Mouse (Mus musculus) mouse embryonic stem cell (cell line): Measurements from ENCODE around the gene Gal3st2b.
"Not testable (repeated sequence)": the region's sequence is repeated elsewhere in the genome, so short reads cannot be mapped to it uniquely, and the experiment has no call there.

ENCODE experiments used
- in situ Hi-C, 2 experiments: fragments of 300-500 bp; cut with MboI; formaldehyde crosslinking; loops; 1 replicate in 1 of 2; 3 replicates in 1 of 2; pipeline ENCODE4 v1.14.3; 2019 to 2020; ENCODE audit warnings: low sequenced_read_pairs in 2 of 2, low pct_unique_long_range_greater_than_20kb in 1 of 2, mixed read lengths in 1 of 2; ENCODE audit not compliant: unreplicated experiment in 1 of 2

Gene Gal3st2b

GRCm38 (mm10) chr1:93918011-93918410, at the start of gene Gal3st2b:
Gene Gal3st2b (plus strand): TSS chr1:93918311.
- in situ Hi-C loops: not testable (repeated sequence)

- in situ Hi-C loops: not testable (repeated sequence)
Observed at GRCm38 (mm10) chr1:93871594-93872105, 46.5 kb upstream of the Gal3st2b start.

GRCm38 (mm10) chr1:93874405-93874804, 43.7 kb upstream of the Gal3st2b start:
- in situ Hi-C loops: not testable (repeated sequence)

GRCm38 (mm10) chr1:93881778-93882177, 36.3 kb upstream of the Gal3st2b start:
- in situ Hi-C loops: not testable (repeated sequence)

GRCm38 (mm10) chr1:93890936-93891335, 27.2 kb upstream of the Gal3st2b start:
- in situ Hi-C loops: not testable (repeated sequence)

GRCm38 (mm10) chr1:93897395-93897794, 20.7 kb upstream of the Gal3st2b start:
- in situ Hi-C loops: not testable (repeated sequence)

GRCm38 (mm10) chr1:93901291-93901690, 16.8 kb upstream of the Gal3st2b start:
- in situ Hi-C loops: not testable (repeated sequence)

- in situ Hi-C loops: not testable (repeated sequence)
Observed at GRCm38 (mm10) chr1:93906690-93907089, 11.4 kb upstream of the Gal3st2b start.

GRCm38 (mm10) chr1:93908977-93909586, 9.0 kb upstream of the Gal3st2b start:
- in situ Hi-C loops: not testable (repeated sequence)

GRCm38 (mm10) chr1:93911877-93912276, 6.2 kb upstream of the Gal3st2b start:
- in situ Hi-C loops: not testable (repeated sequence)

GRCm38 (mm10) chr1:93917160-93917559, 951 bp upstream of the Gal3st2b start:
- in situ Hi-C loops: not testable (repeated sequence)

- in situ Hi-C loops: not testable (repeated sequence)
Observed at GRCm38 (mm10) chr1:93918775-93919174, 664 bp downstream of the Gal3st2b start.

- in situ Hi-C loops: not testable (repeated sequence)
Observed at GRCm38 (mm10) chr1:93919321-93919720, 1.2 kb downstream of the Gal3st2b start.

- in situ Hi-C loops: not testable (repeated sequence)
Observed at GRCm38 (mm10) chr1:93922609-93923008, 4.5 kb downstream of the Gal3st2b start.

GRCm38 (mm10) chr1:93923098-93923497, 5.0 kb downstream of the Gal3st2b start:
- in situ Hi-C loops: not testable (repeated sequence)

GRCm38 (mm10) chr1:93935378-93935777, 17.3 kb downstream of the Gal3st2b start:
- in situ Hi-C loops: not testable (repeated sequence)

GRCm38 (mm10) chr1:93937807-93938206, 19.7 kb downstream of the Gal3st2b start:
- in situ Hi-C loops: not testable (repeated sequence)

- in situ Hi-C loops: not testable (repeated sequence)
Observed at GRCm38 (mm10) chr1:93938415-93938814, 20.3 kb downstream of the Gal3st2b start.

- in situ Hi-C loops: not testable (repeated sequence)
Observed at GRCm38 (mm10) chr1:93949087-93949486, 31.0 kb downstream of the Gal3st2b start.

GRCm38 (mm10) chr1:93966489-93966888, 48.4 kb downstream of the Gal3st2b start:
- in situ Hi-C loops: not testable (repeated sequence)
